Mouse (Mus musculus) embryonic facial prominence, embryonic 11.5 days (tissue): Measurements from ENCODE around the gene Zfp942. TPM values are rescaled to one million over a fixed set of nuclear protein-coding genes. Genes with fewer than 3 reads are reported as not detected.
"Not testable (repeated sequence)": the region's sequence is repeated elsewhere in the genome, so short reads cannot be mapped to it uniquely, and the experiment has no call there.

ENCODE experiments used
- ATAC-seq: fragments of 200-750 bp; cut with Nextera tagmentation; replicated peaks from 2 replicates; pipeline ENCODE4 v1.8.0; 2017; ENCODE audit warnings: low read depth; ENCODE audit not compliant: insufficient number of reproducible peaks, low FRiP score, low TSS enrichment
- DNase-seq: peaks from one replicate; pipeline ENCODE4 v3.0.0-alpha.2; 2015; ENCODE audit warnings: low spot score
- H3K27ac ChIP-seq: fragments of 300-500 bp; sonication (generic); replicated peaks from 2 replicates; pipeline ENCODE4 v1.5.1; 2014; ENCODE audit warnings: mild to moderate bottlenecking, low read depth, low read length, control low read depth
- H3K27me3 ChIP-seq: fragments of 300-500 bp; sonication (generic); 2 replicates; pipeline ENCODE4 v1.6.1; 2014; ENCODE audit warnings: mild to moderate bottlenecking, low read length, moderate library complexity, mixed read lengths; ENCODE audit not compliant: control insufficient read depth, insufficient read depth
- H3K36me3 ChIP-seq: fragments of 300-500 bp; sonication (generic); replicated peaks from 2 replicates; pipeline ENCODE4 v1.6.1; 2014; ENCODE audit warnings: low read depth, mild to moderate bottlenecking, low read length, moderate library complexity, mixed read lengths; ENCODE audit not compliant: control insufficient read depth, insufficient read depth
- H3K4me1 ChIP-seq: fragments of 300-500 bp; sonication (generic); 2 replicates; pipeline ENCODE4 v1.6.1; 2014; ENCODE audit warnings: low read length, mixed read lengths; ENCODE audit not compliant: control insufficient read depth, insufficient read depth
- H3K4me2 ChIP-seq: fragments of 300-500 bp; sonication (generic); 2 replicates; pipeline ENCODE4 v1.6.1; 2014; ENCODE audit warnings: low read depth, mild to moderate bottlenecking, control low read depth, low read length, moderate library complexity
- H3K4me3 ChIP-seq: fragments of 300-500 bp; sonication (generic); 2 replicates; pipeline ENCODE4 v1.5.1; 2014; ENCODE audit warnings: low read depth, low read length, control low read depth
- H3K9ac ChIP-seq: fragments of 300-500 bp; sonication (generic); replicated peaks from 2 replicates; pipeline ENCODE4 v1.6.1; 2014; ENCODE audit warnings: mild to moderate bottlenecking, control low read depth, low read length
- H3K9me3 ChIP-seq: fragments of 300-500 bp; sonication (generic); replicated peaks from 2 replicates; pipeline ENCODE4 v1.6.1; 2016; ENCODE audit warnings: mild to moderate bottlenecking, low read length, inconsistent platforms, mixed read lengths; ENCODE audit not compliant: control insufficient read depth
- WGBS: fragments of 180-500 bp; shearing (Covaris S2); extraction: QIAGEN DNeasy Blood & Tissue Kit; methylation state at CpG from one replicate; pipeline ENCODE4 v1.1.7; 2014; 5-methylcytosine and 5-hydroxymethylcytosine counted together
- polyA plus RNA-seq: library from polyadenylated mRNA; unstranded; fragments of >200 nt; fragmentation: Nextera tagmentation; extraction: Ambion mirVana; gene quantifications from 2 replicates; pipeline ENCODE4 v1.2.1, GENCODE M21; 2014

Zfp942 gene
- polyA plus RNA-seq = 29.4 and 30.9 TPM in 2 replicates

DNA sequence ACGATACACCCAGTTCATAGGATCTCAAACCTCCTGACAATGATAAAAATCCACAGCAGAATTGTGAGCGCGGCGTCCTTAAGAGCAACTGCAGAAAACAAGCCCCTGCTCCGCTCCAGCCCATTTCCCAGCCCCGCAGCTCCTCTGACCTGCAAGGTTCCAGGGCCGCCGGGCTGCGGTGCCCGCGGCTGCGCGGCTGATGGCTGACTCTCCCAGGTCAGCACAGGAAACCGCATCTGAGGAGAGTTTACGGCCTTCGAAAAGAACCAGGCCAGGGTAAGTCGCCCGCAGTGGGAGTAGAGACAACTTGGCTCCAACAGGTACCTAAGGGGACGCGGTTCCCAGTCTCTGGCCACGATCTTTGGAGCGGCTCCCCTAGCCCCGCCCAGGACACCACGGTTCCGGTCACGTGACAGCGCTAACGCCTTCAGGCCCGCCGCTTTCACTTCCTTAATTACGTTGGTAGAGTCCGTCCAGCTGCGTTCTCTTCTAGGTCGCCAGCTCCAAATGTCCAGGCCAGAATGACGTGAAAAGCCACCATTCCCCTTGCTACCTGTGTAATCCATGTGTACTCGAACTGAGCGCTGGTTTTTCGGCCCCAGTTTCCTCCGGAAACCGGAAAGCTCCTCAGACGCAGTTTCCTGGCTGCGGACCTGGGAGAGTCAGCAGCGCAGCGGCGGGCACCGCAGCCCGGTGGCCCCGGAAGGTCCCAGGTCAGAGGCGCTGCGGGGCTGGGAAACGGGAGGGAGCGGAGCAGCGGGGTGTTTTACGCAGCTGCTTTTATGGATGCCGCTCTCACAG, at the start of gene Zfp942, which contains the start of gene Zfp943:
Zfp942 (minus strand) TSS at position 358 of the 801 bp plus-strand sequence.
Zfp943 (plus strand) TSS at position 446 of the 801 bp plus-strand sequence.
- WGBS = under 1% methylated on average over 41 of the region's 55 CpGs
- H3K36me3 ChIP-seq, H3K9me3 ChIP-seq, H3K27me3 ChIP-seq, H3K4me1 ChIP-seq: not testable (repeated sequence)
- Histone ChIP-seq H3K27ac (0 out of 2 replicates have a peak within 1 kb of the TSS, but pooled peaks have one; percentile 41), H3K4me3 (peak within 1 kb of the TSS; percentile 63), H3K4me2 (peak within 1 kb of the TSS; percentile 37), H3K9ac (peak within 1 kb of the TSS; percentile 71)
- peak; percentile 98 for ATAC-seq
- peak; percentile 74 for DNase-seq

DNA sequence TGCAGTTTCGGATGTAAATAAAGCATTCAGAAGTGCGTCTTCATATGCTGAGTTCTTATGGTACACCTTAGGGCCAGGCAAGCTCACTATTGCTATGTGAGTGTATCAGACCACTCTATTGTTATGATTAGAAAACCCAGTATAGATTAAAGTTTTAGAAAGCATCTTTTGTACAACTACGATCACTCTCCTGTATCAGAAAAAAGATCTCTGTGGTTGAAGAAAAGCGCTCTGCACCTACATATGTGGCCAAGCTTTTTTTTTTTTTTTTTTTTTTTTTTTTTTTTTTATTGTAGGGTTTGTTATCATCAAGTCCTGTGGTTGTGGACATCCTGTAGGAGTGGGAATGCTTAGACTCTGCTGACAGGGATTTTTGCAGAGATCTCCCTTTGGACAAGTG, 1.0 kb upstream of the Zfp942 start:
- ATAC-seq (no peak), DNase-seq (no peak)
- Histone ChIP-seq H3K9me3 (no peaks in the 10 kb centered on the region), H3K4me3 (peak overlapping the region; percentile 18; the same call in 1 of the 2 replicates), H3K4me1 (no peaks in the 10 kb centered on the region), H3K4me2 (peak overlapping the region; percentile 33; the same call in 1 of the 2 replicates), H3K9ac (no peak overlapping the region), H3K27me3 (no peaks in the 10 kb centered on the region), H3K36me3 (0 out of 2 replicates have a peak, but pooled peaks cover 2% of the 10 kb centered on the region), H3K27ac (no peak overlapping the region)
- 65% methylated on average over 4 of the region's 4 CpGs for WGBS

DNA sequence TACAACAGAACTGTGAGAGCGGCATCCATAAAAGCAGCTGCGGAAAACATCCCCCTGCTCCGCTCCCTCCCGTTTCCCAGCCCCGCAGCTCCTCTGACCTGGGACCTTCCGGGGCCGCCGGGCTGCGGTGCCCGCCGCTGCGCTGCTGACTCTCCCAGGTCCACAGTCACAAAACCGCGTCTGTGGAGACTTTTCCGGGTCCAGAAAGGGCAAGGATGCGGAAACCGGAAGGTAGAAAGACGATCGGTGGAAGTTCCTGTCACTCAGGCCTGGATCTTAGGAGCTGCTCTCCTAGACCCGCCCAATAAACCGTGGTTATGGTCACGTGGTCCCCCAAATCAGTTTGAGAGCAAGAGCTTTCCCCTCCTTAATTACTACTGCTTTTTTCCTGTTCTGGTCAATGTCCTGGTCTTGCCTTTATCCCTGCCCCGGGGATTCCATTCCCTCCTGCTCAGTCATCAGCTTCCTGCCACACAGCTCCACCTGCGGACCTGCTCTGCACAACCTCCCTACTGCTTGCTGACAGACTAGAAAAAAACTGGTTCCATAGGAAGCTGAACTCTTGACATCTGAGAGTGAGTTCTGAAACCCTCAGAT, 52.7 kb downstream of the Zfp942 start, which contains the start of gene Zfp995:
Zfp995 (minus strand) TSS at position 471 of the 597 bp plus-strand sequence.
- WGBS = 0% methylated on average over 24 of the region's 24 CpGs
- not testable (repeated sequence) for H3K27me3 ChIP-seq, H3K4me1 ChIP-seq, H3K27ac ChIP-seq, H3K36me3 ChIP-seq, H3K9me3 ChIP-seq
- ATAC-seq = peak; percentile 97
- peak; percentile 72 for DNase-seq
- Histone ChIP-seq H3K9ac (peak within 1 kb of the TSS; percentile 73), H3K4me3 (peak within 1 kb of the TSS; percentile 64), H3K4me2 (peak within 1 kb of the TSS; percentile 51)

DNA sequence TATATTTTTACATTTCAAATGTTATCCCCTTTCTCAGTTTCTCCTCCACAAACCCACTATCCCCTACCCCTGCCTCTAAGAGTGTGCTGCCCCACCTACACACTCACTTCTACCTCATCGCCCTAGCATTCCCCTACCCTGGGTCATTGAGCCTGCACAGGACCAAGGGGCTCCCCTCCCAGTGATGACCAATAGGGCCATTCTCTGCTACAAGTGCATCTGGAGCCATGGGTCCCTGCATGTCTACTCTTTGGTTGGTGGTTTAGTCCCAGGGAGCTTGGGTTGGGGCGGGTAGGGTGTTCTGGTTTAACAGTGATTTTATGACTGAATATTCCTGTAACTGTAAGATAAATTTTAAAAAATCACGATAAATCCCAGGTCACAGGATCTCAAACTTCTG, 53.2 kb downstream of the Zfp942 start:
- DNase-seq = peak; percentile 10
- Histone ChIP-seq H3K9me3 (no peaks in the 10 kb centered on the region), H3K4me2 (peak overlapping the region; percentile 51), H3K4me1 (no peaks in the 10 kb centered on the region), H3K9ac (peak overlapping the region; percentile 73), H3K4me3 (peak overlapping the region; percentile 64), H3K27me3 (no peaks in the 10 kb centered on the region), H3K27ac (no peak overlapping the region), H3K36me3 (no peaks in the 10 kb centered on the region)
- peak; percentile 88 for ATAC-seq
- WGBS = 4% methylated on average over 3 of the region's 3 CpGs

Other genes starting within 250 kb of the Zfp942 start
- 6.1 and 6.7 TPM in 2 replicates for gene Zfp229, start 231.7 kb downstream of the Zfp942 start, polyA plus RNA-seq
- 10.2 and 12.0 TPM in 2 replicates for gene Zfp820, start 116.7 kb downstream of the Zfp942 start, polyA plus RNA-seq
- 8.3 and 10.8 TPM in 2 replicates for gene Zfp995, start 52.5 kb downstream of the Zfp942 start, polyA plus RNA-seq
- 23.2 and 24.1 TPM in 2 replicates for gene Zfp943, start 88 bp upstream of the Zfp942 start, polyA plus RNA-seq
- gene Zfp947, start 203.7 kb upstream of the Zfp942 start, polyA plus RNA-seq = 3.2 and 4.1 TPM in 2 replicates